Mouse (Mus musculus): ENCODE results near the gene Vps41. TPM values are rescaled to one million over a fixed set of nuclear protein-coding genes. Genes with fewer than 3 reads are reported as not detected.

Vps41 gene
- polyA plus RNA-seq, 1 experiment, result 18.8 TPM

DNA sequence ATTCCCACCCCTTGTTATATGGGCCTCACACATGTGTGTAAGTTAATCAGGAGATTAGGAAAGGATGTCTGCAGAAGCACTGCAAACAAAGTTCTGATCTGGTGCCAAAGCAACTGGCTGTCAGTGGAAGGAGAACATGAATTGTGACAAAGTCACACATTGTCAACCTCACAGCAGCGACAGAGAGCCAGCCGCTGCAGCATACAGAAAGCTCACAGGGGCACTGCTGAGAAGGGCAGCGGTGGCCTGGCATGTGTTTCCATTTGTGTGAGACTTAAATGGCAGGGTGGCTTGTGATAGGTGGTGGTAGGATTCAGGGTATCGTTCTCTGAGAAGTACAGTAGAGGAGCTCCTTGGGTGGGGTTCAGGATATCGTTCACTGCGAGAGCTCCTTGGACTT lies 73.0 kb downstream of the Vps41 start:
- TF ChIP-seq CTCF (IDR thresholded peaks at IDR 0.05; ENCODE audit: borderline replicate concordance, control insufficient read depth, extremely low read depth, insufficient read depth, low read length, poor library complexity) (no peak), POLR2A (IDR thresholded peaks at IDR 0.05; ENCODE audit: control insufficient read depth, extremely low read depth, insufficient read depth, low read length, poor library complexity) (no peak)
- H3K27ac ChIP-seq (ENCODE audit: control insufficient read depth, insufficient read depth, low read length), result no peak overlapping the region
- no peak overlapping the region for H3K4me3 ChIP-seq (ENCODE audit: control insufficient read depth, insufficient read depth, low read length)
- DNase-seq, result no peak
- 98% methylated on average over 6 of the region's 6 CpGs for WGBS
- no peaks in the 10 kb centered on the region for H3K27me3 ChIP-seq (ENCODE audit: control insufficient read depth, insufficient read depth, low read length)
- H3K4me1 ChIP-seq (replicated peaks; ENCODE audit: control insufficient read depth, insufficient read depth, low read length), result no peaks in the 10 kb centered on the region
- no peaks in the 10 kb centered on the region for H3K36me3 ChIP-seq (ENCODE audit: control insufficient read depth, insufficient read depth, low read length)

DNA sequence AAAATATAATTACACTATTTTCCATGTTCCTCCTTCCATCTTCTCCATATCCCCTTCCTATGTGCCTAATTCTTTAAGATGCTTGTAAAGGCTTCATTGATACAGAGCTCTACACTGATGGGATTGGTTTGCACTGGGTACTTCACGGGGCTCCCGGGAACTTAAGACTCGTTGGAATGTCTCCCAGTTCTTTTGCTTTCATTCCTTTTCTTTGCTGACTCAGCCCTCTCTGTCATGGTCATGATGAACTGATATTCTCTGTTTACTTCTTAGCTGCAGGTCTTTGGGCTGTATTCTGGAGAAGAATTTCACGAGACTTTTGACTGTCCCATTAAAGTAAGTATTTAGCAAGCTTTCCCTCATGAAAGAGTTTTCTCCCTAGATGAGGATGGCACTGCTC lies 74.2 kb downstream of the Vps41 start:
- TF ChIP-seq POLR2A (IDR thresholded peaks at IDR 0.05; ENCODE audit: control insufficient read depth, extremely low read depth, insufficient read depth, low read length, poor library complexity) (no peak), CTCF (IDR thresholded peaks at IDR 0.05; ENCODE audit: borderline replicate concordance, control insufficient read depth, extremely low read depth, insufficient read depth, low read length, poor library complexity) (no peak)
- no peaks in the 10 kb centered on the region for H3K27me3 ChIP-seq (ENCODE audit: control insufficient read depth, insufficient read depth, low read length)
- H3K4me3 ChIP-seq (ENCODE audit: control insufficient read depth, insufficient read depth, low read length), result no peak overlapping the region
- H3K27ac ChIP-seq (ENCODE audit: control insufficient read depth, insufficient read depth, low read length), result no peak overlapping the region
- 92% methylated on average over 4 of the region's 4 CpGs for WGBS
- H3K4me1 ChIP-seq (replicated peaks; ENCODE audit: control insufficient read depth, insufficient read depth, low read length), result no peaks in the 10 kb centered on the region
- no peaks in the 10 kb centered on the region for H3K36me3 ChIP-seq (ENCODE audit: control insufficient read depth, insufficient read depth, low read length)
- no peak for DNase-seq

DNA sequence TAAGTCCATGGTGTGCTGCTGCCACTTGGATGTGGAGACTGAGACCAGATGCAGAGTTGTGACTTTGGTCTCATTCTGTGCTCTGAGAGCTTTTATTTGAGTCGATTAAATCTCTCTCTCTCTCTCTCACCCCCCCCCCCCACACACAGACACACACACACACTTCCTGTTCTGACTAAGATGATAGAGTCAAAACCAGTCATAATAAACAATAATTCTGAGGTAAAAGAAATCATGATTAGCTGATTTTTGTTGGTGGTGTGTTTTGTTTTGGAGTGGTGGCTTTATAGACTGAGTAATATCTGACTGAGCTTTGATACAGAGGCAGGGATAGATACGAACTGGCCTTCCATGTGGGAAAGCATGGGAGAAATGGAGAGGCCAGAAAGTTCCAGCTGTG lies 74.6 kb downstream of the Vps41 start:
- H3K4me1 ChIP-seq (replicated peaks; ENCODE audit: control insufficient read depth, insufficient read depth, low read length), result no peaks in the 10 kb centered on the region
- no peak for TF ChIP-seq CTCF (IDR thresholded peaks at IDR 0.05; ENCODE audit: borderline replicate concordance, control insufficient read depth, extremely low read depth, insufficient read depth, low read length, poor library complexity)
- no peaks in the 10 kb centered on the region for H3K27me3 ChIP-seq (ENCODE audit: control insufficient read depth, insufficient read depth, low read length)
- no peaks in the 10 kb centered on the region for H3K36me3 ChIP-seq (ENCODE audit: control insufficient read depth, insufficient read depth, low read length)
- H3K27ac ChIP-seq (ENCODE audit: control insufficient read depth, insufficient read depth, low read length), result no peak overlapping the region
- DNase-seq, result no peak
- H3K4me3 ChIP-seq (ENCODE audit: control insufficient read depth, insufficient read depth, low read length), result no peak overlapping the region
- WGBS, result 76% methylated on average over 2 of the region's 2 CpGs

GRCm38 (mm10) chr13:18794454-18794853 lies 77.4 kb downstream of the Vps41 start:
- Histone ChIP-seq H3K4me3 (ENCODE audit: control insufficient read depth, insufficient read depth, low read length) (no peak overlapping the region), H3K27ac (ENCODE audit: control insufficient read depth, insufficient read depth, low read length) (no peak overlapping the region), H3K27me3 (ENCODE audit: control insufficient read depth, insufficient read depth, low read length) (no peaks in the 10 kb centered on the region), H3K36me3 (ENCODE audit: control insufficient read depth, insufficient read depth, low read length) (no peaks in the 10 kb centered on the region), H3K4me1 (replicated peaks; ENCODE audit: control insufficient read depth, insufficient read depth, low read length) (no peaks in the 10 kb centered on the region)
- TF ChIP-seq POLR2A (IDR thresholded peaks at IDR 0.05; ENCODE audit: control insufficient read depth, extremely low read depth, insufficient read depth, low read length, poor library complexity) (no peak), CTCF (IDR thresholded peaks at IDR 0.05; ENCODE audit: borderline replicate concordance, control insufficient read depth, extremely low read depth, insufficient read depth, low read length, poor library complexity) (no peak)
- 91% methylated on average over 3 of the region's 3 CpGs for WGBS
- DNase-seq, result no peak

GRCm38 (mm10) chr13:18797555-18797954 lies 80.5 kb downstream of the Vps41 start:
- Histone ChIP-seq H3K4me1 (replicated peaks; ENCODE audit: control insufficient read depth, insufficient read depth, low read length) (no peaks in the 10 kb centered on the region), H3K36me3 (ENCODE audit: control insufficient read depth, insufficient read depth, low read length) (no peaks in the 10 kb centered on the region), H3K27me3 (ENCODE audit: control insufficient read depth, insufficient read depth, low read length) (no peaks in the 10 kb centered on the region), H3K4me3 (ENCODE audit: control insufficient read depth, insufficient read depth, low read length) (no peak overlapping the region), H3K27ac (ENCODE audit: control insufficient read depth, insufficient read depth, low read length) (no peak overlapping the region)
- no peak for DNase-seq
- WGBS, result 92% methylated on average over 5 of the region's 5 CpGs
- TF ChIP-seq CTCF (IDR thresholded peaks at IDR 0.05; ENCODE audit: borderline replicate concordance, control insufficient read depth, extremely low read depth, insufficient read depth, low read length, poor library complexity) (no peak), POLR2A (IDR thresholded peaks at IDR 0.05; ENCODE audit: control insufficient read depth, extremely low read depth, insufficient read depth, low read length, poor library complexity) (no peak)

DNA sequence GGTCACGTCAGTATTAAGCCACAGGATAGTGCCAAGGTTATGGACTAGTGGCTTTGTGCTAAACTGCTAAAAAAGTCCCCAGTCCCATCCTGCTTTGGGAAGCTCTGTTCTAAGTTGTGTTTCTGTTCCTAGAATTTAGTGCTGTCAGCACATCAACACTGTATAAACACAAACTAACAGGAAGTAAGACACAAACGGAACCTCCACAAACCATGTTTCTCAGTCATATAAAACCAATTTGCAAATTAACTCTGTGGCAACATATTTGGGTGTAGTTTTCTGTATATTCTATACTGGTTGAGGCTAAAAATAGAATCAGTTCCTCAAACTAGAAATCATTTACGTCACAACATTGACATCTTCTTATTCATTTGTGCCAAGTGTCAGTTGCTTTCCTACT lies 83.3 kb downstream of the Vps41 start:
- H3K27ac ChIP-seq (ENCODE audit: control insufficient read depth, insufficient read depth, low read length), result no peak overlapping the region
- TF ChIP-seq POLR2A (IDR thresholded peaks at IDR 0.05; ENCODE audit: control insufficient read depth, extremely low read depth, insufficient read depth, low read length, poor library complexity) (no peak), CTCF (IDR thresholded peaks at IDR 0.05; ENCODE audit: borderline replicate concordance, control insufficient read depth, extremely low read depth, insufficient read depth, low read length, poor library complexity) (no peak)
- no peaks in the 10 kb centered on the region for H3K4me1 ChIP-seq (replicated peaks; ENCODE audit: control insufficient read depth, insufficient read depth, low read length)
- no peaks in the 10 kb centered on the region for H3K36me3 ChIP-seq (ENCODE audit: control insufficient read depth, insufficient read depth, low read length)
- DNase-seq, result no peak
- WGBS, result 83% methylated on average over 3 of the region's 3 CpGs
- H3K27me3 ChIP-seq (ENCODE audit: control insufficient read depth, insufficient read depth, low read length), result no peaks in the 10 kb centered on the region
- H3K4me3 ChIP-seq (ENCODE audit: control insufficient read depth, insufficient read depth, low read length), result no peak overlapping the region

DNA sequence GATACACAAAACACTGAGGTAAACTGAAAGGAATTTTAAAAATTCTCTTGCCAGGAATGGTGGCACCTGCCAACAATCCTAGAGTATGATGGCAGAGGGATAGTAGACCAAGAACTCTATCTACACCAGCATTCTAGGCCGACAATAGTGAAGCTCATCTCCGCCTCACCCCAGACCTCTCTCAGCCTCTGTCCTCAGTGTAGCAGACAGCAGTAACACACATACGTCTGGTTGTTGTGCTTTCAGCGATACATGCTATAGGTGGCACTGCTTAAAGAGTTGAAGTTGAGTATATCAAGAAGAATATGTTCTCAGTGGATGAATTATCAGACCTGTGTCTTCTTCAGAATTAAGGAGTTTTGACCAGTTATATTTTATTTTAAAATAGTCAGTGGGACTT lies 92.4 kb downstream of the Vps41 start:
- WGBS, result 96% methylated on average over 4 of the region's 4 CpGs

More for the DNA sequence above, 92.4 kb downstream of the Vps41 start:
- H3K27me3 ChIP-seq (ENCODE audit: control insufficient read depth, insufficient read depth, low read length), result no peaks in the 10 kb centered on the region
- no peaks in the 10 kb centered on the region for H3K4me1 ChIP-seq (replicated peaks; ENCODE audit: control insufficient read depth, insufficient read depth, low read length)
- peaks cover 4% of the 10 kb centered on the region for H3K36me3 ChIP-seq (ENCODE audit: control insufficient read depth, insufficient read depth, low read length)
- TF ChIP-seq POLR2A (IDR thresholded peaks at IDR 0.05; ENCODE audit: control insufficient read depth, extremely low read depth, insufficient read depth, low read length, poor library complexity) (no peak), CTCF (IDR thresholded peaks at IDR 0.05; ENCODE audit: borderline replicate concordance, control insufficient read depth, extremely low read depth, insufficient read depth, low read length, poor library complexity) (no peak)
- no peak overlapping the region for H3K27ac ChIP-seq (ENCODE audit: control insufficient read depth, insufficient read depth, low read length)
- DNase-seq, result no peak
- H3K4me3 ChIP-seq (ENCODE audit: control insufficient read depth, insufficient read depth, low read length), result no peak overlapping the region

All from thymus, adult 2 months (tissue).